Mouse (Mus musculus): ENCODE results near the gene Pygo2.
"Not testable (repeated sequence)": the region's sequence is repeated elsewhere in the genome, so short reads cannot be mapped to it uniquely, and the experiment has no call there.

Gene Pygo2

GRCm38 (mm10) chr3:89420421-89420820 lies 9.6 kb upstream of the Pygo2 start:
- DNase-seq (ENCODE audit: low read depth, low spot score): no peak

GRCm38 (mm10) chr3:89421002-89421774 lies 8.8 kb upstream of the Pygo2 start:
- peak; percentile 11 for DNase-seq (ENCODE audit: low read depth, low spot score)

DNA sequence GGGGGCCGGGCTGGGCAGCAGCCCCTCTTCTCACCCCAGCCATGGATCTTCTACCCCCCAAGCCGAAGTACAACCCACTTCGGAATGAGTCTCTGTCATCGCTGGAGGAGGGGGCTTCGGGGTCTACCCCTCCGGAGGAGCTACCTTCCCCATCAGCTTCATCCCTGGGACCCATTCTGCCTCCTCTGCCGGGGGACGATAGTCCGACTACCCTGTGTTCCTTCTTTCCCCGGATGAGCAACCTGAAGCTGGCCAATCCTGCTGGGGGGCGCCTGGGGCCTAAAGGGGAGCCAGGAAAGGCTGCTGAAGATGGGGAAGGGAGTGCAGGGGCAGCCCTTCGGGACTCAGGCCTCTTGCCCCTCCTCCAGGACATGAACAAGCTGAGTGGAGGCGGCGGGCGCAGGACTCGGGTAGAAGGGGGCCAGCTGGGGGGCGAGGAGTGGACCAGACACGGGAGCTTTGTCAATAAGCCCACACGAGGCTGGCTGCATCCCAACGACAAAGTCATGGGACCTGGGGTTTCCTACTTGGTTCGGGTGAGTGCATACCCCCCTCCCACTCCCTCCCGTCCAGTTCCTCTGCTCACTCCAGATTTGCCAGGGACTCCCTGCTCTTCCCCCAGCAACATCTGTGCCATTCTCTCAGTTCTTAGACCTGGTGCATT lies 8.1 kb upstream of the Pygo2 start:
- DNase-seq (ENCODE audit: low read depth, low spot score): no peak

DNA sequence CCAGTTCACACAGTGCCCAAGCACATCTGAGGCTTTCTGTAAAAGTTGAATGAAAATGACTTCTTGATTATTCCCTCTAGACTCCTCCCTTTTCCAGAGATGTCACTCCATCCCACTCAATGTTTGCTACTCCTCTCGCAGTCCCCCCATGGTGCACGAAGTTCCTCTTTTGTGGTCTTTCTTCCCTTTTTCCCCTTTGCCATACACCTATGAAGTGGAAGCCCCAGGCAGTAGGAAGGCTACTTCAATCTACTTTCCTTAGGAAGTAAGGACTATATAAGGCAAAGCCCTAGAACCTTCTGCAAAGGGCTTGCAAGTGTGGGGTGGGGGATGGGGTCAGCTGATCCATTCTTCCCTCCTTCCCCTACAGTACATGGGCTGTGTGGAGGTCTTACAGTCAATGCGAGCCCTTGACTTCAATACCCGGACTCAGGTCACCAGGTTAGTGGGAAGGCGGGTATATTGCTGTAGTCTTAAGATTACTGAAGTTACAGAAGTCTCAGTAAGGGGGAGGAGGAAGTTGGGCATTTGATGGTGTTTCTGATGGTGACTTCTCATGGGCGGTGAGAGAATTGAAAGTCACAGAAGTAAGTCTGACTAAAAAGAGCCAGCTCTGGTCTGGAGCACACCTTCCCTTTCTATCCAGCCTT lies 7.3 kb upstream of the Pygo2 start:
- no peak for DNase-seq (ENCODE audit: low read depth, low spot score)

DNA sequence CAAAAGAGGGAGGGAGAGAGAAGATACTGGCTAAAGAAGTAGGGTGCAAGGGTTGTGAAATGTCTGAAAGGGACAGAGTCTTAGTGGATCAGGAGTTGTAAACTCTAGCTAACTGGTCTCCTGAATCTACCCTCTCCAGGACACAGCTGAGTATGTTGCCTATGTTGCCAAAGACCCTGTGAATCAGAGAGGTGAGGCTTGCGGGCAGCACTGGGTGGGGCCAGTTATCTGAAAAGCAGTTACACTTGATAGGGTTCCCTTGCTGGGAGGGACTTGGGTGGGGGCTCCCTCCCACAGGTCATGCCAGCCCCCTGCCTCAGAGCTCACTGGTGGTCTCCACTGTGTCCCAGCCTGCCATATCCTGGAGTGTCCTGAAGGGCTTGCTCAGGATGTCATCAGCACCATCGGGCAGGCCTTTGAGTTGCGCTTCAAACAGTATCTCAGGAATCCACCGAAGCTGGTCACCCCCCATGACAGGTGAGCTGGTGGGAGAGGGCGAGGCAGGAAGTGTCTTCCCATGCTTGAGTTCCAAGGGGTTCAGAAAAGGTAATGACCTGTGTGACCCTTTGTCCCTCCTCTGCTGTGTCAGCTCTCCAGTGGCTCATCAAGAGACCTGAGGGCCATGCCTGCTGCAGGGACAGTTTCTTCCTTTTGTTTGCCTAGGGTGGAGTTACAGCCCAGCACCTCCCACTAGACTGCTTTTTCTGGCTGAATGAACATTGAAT lies 5.4 kb upstream of the Pygo2 start:
- DNase-seq (ENCODE audit: low read depth, low spot score): no peak

- no peak for DNase-seq (ENCODE audit: low read depth, low spot score)
Observed at GRCm38 (mm10) chr3:89425141-89425525, 4.9 kb upstream of the Pygo2 start.

DNA sequence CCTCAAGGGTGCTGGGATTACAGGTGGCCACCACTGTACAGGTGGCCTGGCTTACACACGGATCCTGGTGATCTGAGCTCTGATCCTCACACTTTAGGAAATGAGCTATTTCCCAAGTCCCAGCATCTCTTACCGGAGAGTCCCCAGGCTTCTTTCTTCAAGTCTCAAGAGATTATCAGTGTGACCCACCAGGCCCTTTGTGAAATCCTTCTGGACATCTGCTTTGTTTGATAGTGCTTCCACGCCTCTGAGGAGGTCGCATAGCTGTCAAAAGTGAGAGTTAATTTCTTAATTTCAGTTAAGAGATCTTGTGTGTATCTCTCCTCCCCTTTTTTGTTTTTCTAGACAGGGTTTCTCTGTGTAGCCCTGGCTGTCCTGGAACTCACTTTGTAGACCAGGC lies 4.1 kb upstream of the Pygo2 start:
- no peak for DNase-seq (ENCODE audit: low read depth, low spot score)

GRCm38 (mm10) chr3:89429021-89429420 lies 993 bp upstream of the Pygo2 start:
- not testable (repeated sequence) for DNase-seq (ENCODE audit: low read depth, low spot score)

DNA sequence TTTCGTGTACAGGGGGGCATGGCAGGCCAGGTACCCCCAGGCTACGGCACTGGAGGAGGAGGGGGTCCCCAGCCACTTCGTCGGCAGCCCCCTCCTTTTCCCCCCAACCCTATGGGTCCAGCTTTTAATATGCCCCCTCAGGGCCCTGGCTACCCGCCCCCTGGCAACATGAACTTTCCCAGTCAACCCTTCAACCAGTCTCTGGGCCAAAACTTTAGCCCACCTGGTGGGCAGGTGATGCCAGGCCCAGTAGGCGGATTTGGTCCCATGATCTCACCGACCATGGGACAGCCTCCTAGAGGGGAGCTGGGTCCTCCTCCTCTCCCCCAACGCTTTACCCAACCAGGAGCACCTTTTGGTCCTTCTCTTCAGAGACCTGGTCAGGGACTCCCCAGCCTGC lies 2.6 kb downstream of the Pygo2 start:
- DNase-seq (ENCODE audit: low read depth, low spot score): no peak

DNA sequence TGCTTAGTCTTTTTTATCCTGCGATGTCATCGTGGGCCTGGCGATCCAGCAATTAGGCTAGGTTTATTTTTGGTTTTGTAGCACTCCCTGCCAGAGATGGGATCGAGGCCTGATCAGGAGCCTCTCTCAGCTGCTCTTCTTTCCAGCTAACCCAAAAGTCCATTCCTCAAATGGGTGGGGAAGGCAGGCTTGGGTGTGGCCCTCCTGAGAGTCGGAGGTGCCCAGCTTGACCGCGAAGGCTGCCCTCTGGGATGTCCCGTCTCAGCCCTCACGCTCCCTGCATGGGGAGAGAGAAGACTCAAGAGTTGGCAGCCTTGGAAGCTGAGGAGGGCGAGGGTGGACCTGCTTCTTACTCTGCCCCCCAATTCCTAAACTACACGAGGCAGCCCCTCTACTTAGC lies 4.5 kb downstream of the Pygo2 start:
- DNase-seq (ENCODE audit: low read depth, low spot score): no peak

DNA sequence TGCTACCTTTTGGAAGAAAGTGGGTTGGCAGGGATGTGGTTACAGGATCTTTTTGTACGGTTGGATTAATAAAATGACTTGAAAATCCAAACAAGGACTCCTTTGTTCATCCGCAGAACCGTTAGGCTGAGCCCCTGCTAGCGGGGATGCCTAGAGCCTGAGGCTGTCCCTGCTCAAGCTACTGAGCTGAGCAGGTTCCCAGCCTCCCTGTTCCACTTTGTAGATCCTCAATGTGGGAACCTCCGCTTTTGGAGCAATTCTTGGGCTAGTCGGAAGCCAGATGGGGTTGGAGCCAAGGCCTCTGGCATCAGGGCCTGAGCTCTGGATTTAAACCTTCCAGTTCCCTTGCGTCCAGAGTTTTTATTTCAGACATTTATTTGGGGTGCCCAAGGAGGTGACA lies 5.0 kb downstream of the Pygo2 start:
- DNase-seq (ENCODE audit: low read depth, low spot score): no peak

DNA sequence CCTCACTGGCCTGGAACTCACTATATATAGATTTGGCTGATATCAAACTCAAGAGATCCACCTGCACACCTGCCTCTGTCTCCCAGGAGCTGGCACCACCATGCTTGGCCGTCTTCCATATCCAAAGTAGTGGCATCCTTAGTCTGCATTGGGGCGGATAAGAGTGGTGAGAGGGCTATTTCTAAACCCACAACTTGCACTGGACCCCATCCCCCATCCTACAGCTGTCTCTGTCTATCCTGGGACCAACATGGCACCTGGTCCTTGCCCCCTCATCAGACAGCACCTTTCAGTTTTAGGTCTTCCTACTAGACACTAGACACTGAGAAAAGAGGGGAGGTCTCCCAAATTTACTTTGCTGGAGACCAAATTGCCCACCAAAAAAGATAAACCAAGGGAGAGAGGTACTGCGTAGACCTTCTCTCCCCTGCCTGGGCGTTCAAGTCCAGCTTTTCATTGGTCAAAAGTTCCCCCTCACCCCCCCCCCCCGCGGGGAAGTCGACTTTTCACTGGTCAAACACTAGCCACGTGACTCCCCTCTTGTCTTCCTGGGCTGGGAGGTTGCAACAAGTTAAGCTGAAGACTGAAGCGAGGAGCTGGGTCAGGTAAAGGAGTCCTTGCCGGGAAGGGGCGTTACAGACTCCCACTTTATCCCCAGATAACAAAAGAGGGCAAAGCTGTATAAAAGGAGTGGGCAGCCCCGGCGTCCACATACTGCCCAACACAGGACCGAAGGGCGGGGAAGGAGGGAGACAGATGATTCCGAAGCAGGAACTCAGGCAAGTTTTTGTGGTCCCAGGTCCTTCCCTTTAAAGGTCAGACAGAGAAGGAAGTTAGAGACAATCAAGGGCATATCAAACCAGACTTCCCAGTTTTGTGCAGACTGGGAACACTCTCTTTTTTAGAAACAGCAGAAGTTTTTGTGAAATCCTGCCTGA lies 6.4 kb downstream of the Pygo2 start, which contains the start of gene Pbxip1:
Pbxip1 (plus strand) TSS at position 531 of the 938 bp plus-strand sequence.
- DNase-seq (ENCODE audit: low read depth, low spot score): peak; percentile 85

- DNase-seq (ENCODE audit: low read depth, low spot score): peak; percentile 77
Observed at GRCm38 (mm10) chr3:89437269-89437668, 7.3 kb downstream of the Pygo2 start.

DNA sequence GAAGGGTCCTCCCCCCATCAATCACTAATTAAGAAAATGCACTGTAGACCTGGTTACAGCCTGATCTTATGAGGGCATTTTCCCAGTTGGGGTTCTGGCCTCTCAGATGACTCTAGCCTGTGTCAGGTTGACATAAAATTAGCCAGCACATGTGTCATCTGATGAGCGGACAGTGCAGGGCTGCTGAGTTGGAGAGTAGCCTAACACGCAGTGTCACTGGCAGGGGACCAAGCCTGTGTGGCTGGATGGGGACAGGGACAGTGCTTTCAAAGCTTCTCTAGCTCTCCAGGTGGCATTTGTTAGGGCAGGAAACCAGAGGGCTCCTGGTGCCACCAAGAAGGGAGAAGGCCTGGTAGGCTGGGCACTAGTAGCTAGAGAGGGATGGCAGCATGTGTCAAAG lies 10.7 kb downstream of the Pygo2 start:
- no peak for DNase-seq (ENCODE audit: low read depth, low spot score)

- peak; percentile 53 for DNase-seq (ENCODE audit: low read depth, low spot score)
Observed at GRCm38 (mm10) chr3:89448720-89449537, 18.9 kb downstream of the Pygo2 start.

- peak; percentile 86 for DNase-seq (ENCODE audit: low read depth, low spot score)
Observed at GRCm38 (mm10) chr3:89449541-89449940, 19.5 kb downstream of the Pygo2 start.

DNA sequence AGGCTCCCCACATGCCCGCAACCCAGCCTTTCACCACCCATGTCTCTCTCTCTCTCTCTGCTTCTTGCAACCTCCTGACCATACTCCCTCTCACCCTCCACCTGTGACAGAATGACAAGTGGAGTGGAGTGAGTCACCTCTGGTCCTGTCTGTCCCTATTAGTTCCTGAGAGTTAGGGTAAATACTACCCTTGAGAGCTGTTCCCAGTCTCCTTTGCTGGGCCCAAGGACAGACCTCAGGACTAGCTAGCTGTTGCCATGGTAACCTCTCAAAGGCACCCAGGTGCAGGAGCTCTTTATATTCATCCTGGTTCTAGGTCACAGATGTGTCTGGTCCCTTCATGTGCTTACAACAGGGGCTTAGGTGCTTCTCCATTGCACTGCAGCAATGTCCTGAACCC lies 21.9 kb downstream of the Pygo2 start:
- DNase-seq (ENCODE audit: low read depth, low spot score): no peak

DNA sequence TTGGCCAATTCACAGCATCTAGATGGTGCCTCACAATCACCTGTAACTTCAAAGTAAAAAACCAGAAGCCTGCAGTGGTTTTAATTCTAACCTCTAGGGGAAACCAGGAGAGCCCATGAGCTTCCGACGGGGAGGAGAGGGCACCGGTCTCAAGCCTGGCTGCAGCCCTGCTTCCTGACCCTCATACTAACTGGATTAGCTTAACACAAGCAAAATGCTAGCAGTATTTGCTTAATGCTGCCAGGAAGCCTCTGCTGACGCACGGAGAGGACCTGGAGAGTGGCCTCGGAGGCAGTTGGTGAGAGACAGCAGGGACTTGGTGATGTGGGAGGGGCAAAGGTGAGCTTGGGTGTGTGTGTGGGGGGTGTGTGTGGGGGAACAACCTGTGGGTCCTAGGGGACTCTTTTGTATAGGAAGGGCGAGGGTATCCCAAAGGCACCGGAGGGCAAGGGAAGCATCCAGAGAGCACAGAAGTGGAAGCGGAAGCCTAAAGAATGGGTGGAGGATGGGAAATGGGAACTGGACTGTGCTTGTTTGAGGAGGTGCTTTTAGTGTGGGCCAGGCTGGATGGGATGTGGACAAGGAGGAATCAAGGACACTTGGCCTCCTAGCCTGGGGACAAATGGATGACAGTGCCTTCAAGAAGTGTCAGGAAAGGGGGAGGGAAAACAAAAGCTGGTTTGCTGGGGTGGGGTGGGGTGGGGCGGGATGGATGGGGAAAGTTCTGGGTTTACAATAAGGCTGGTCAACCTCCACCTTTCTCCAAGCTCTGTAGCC lies 24.6 kb downstream of the Pygo2 start, which contains the start of gene Pmvk:
Pmvk (plus strand) TSS at position 141 of the 777 bp plus-strand sequence.
- no peak for DNase-seq (ENCODE audit: low read depth, low spot score)

- DNase-seq (ENCODE audit: low read depth, low spot score): no peak
Observed at GRCm38 (mm10) chr3:89455786-89456285, 25.8 kb downstream of the Pygo2 start.
